8 mouse cellular contexts compared by ENCODE assay signal in the genomic region with DNA sequence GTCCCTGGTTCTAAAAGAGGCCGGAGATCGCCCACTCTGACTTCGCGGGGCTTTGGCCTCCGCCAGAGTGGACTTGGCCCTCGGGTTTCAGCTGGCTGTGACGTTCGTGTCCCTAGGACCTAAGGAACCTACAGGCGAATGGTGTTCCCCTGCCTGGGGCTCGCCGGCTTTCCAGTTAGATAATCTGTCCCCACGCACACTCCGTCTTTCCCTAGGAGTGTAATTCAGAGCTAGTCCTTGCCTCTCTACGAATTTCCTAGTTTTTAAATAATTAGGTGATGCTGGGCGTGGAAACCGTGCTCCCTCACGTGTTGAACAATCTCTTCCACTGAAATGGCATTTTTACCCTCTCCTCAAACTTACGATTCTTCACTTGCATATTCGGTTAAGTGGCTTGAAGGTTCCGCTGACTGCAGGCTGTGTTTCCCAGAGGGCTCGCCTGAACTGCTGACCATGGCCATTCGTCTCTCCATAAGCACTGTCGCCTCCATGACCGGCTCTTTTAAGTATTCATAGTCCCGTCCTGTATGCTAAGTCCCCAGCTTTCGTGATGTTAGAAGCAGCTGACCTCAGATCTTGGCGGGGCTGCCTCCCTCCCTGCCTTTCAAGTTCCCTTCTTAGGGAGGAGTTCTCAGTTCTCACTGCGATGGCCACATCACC. TPM values are rescaled to one million over a fixed set of nuclear protein-coding genes. Genes with fewer than 3 reads are reported as not detected.
DNase-seq lines count a peak whose midpoint lies in the region; ATAC-seq lines count a peak whose summit lies in the region.

No protein-coding gene starts in this region.

- H3K27ac ChIP-seq in liver, embryonic 13.5 days, result peak overlapping the region; percentile 98

- H3K4me1 ChIP-seq in liver, embryonic 13.5 days (replicated peaks), result peaks cover 47% of the 10 kb centered on the region

- peak overlapping the region; percentile 86 for H3K4me2 ChIP-seq in liver, embryonic 13.5 days

- no peaks in the 10 kb centered on the region for H3K9me3 ChIP-seq in liver, embryonic 13.5 days (replicated peaks)

- DNase-seq in adrenal gland, postnatal 14 days, result peak; percentile 33
- DNase-seq in adrenal gland, postnatal 4 days (ENCODE audit: low spot score in 2 of 2), result no peak
- DNase-seq in A20 (ENCODE audit: low read depth, low spot score), result peak; percentile 50
- DNase-seq in embryo, embryonic 10.5 days (ENCODE audit: low spot score), result peak; percentile 42
- DNase-seq in heart, postnatal 10 days, result peak; percentile 25 to 29
- peak; percentile 29 for DNase-seq in liver, embryonic 13.5 days
- peak; percentile 37 for DNase-seq in neural tube, embryonic 10.5 days (ENCODE audit: extremely low spot score, low spot score)
- no peak for DNase-seq in left cerebral cortex, postnatal 36 days (ENCODE audit: low spot score in 2 of 2)

- H3K36me3 ChIP-seq in liver, embryonic 13.5 days, result peaks cover 25% of the 10 kb centered on the region

- intact Hi-C loops in heart, postnatal 10 days (cut with DNase I), result no loop called here
- intact Hi-C loops in left cerebral cortex, postnatal 36 days (cut with DNase I), result no loop called here

- WGBS in liver, embryonic 13.5 days (ENCODE audit: insufficient replicate concordance), result under 1% methylated on average over 28 of the region's 28 CpGs

- H3K27me3 ChIP-seq in liver, embryonic 13.5 days, result no peaks in the 10 kb centered on the region

- peak overlapping the region; percentile 95 for H3K9ac ChIP-seq in liver, embryonic 13.5 days

- ATAC-seq in liver, embryonic 13.5 days (ENCODE audit: low read depth), result peak; percentile 59

- peak overlapping the region; percentile 85 for H3K4me3 ChIP-seq in liver, embryonic 13.5 days (replicated peaks)

RNA-seq across cellular contexts. Expression of gene Cse1l, which starts 0.8 kb away (rescaled TPM):
- total RNA-seq in adrenal gland, postnatal 14 days (2021), result 59.1 and 61.2 TPM in 2 replicates
- total RNA-seq in adrenal gland, postnatal 4 days (2021), result 10 to 100 TPM; 65.3 to 74.1 TPM
- 10 to 100 TPM; 48.0 to 53.0 TPM for total RNA-seq in heart, postnatal 10 days (2021)
- 69.3 and 92.1 TPM in 2 replicates for polyA plus RNA-seq in liver, embryonic 13.5 days (2015; fragmentation: Nextera tagmentation; extraction: Ambion mirVana)
- 10 to 100 TPM; 51.4 to 54.9 TPM for total RNA-seq in left cerebral cortex, postnatal 36 days (2021)

Comparison
In these comparisons a context has a peak if more than half of its experiments do, and no peak if none do; other contexts are left out.
1. DNase-seq: peak in adrenal gland, postnatal 14 days (single experiment), A20 (single experiment), embryo, embryonic 10.5 days (single experiment), heart, postnatal 10 days (2 of 2), liver, embryonic 13.5 days (single experiment) and neural tube, embryonic 10.5 days (single experiment); none in adrenal gland, postnatal 4 days (0 of 2) and left cerebral cortex, postnatal 36 days (0 of 2).